Mouse (Mus musculus): Measurements from ENCODE around the gene Stx1a. TPM values are rescaled to one million over a fixed set of nuclear protein-coding genes. Genes with fewer than 3 reads are reported as not detected.
A peak's percentile ranks its signal among the peaks of the same experiment; 100 is the strongest.

Gene Stx1a
- polyA plus RNA-seq, 1 experiment: 10.5 TPM

- Histone ChIP-seq H3K4me1 (ENCODE audit: control insufficient read depth, insufficient read depth, low read length) (peaks cover 6% of the 10 kb centered on the region), H3K27me3 (ENCODE audit: control insufficient read depth, insufficient read depth, low read length, poor library complexity, severe bottlenecking) (no peaks in the 10 kb centered on the region), H3K9ac (ENCODE audit: low read depth, poor library complexity, severe bottlenecking) (peak overlapping the region; percentile 70), H3K4me3 (ENCODE audit: low read depth, low read length) (peak overlapping the region; percentile 84), H3K9me3 (replicated peaks; ENCODE audit: control insufficient read depth, insufficient read depth, low read length, poor library complexity, severe bottlenecking) (no peaks in the 10 kb centered on the region), H3K27ac (ENCODE audit: insufficient read depth, low read length) (peak overlapping the region; percentile 88), H3K36me3 (ENCODE audit: control insufficient read depth, insufficient read depth, low read length, poor library complexity, severe bottlenecking) (0 out of 2 replicates have a peak, but pooled peaks cover 2% of the 10 kb centered on the region)
- TF ChIP-seq POLR2A (IDR thresholded peaks at IDR 0.05; ENCODE audit: insufficient read depth, low read length) (peak; percentile 35), CTCF (IDR thresholded peaks at IDR 0.05; ENCODE audit: low read depth, low read length) (no peak)
Observed at GRCm38 (mm10) chr5:135009590-135010319, 13.5 kb upstream of the Stx1a start.

- TF ChIP-seq EP300 (IDR thresholded peaks at IDR 0.05; ENCODE audit: insufficient read depth, low read depth, low read length) (no peak), CTCF (IDR thresholded peaks at IDR 0.05; ENCODE audit: low read depth, low read length) (no peak), POLR2A (IDR thresholded peaks at IDR 0.05; ENCODE audit: insufficient read depth, low read length) (no peak)
- H3K27ac ChIP-seq (ENCODE audit: insufficient read depth, low read length): peak overlapping the region; percentile 4; the same call in 1 of the 2 replicates
Observed at GRCm38 (mm10) chr5:135010320-135010709, 13.0 kb upstream of the Stx1a start.

GRCm38 (mm10) chr5:135010841-135011743 lies 12.2 kb upstream of the Stx1a start:
- Histone ChIP-seq H3K36me3 (ENCODE audit: control insufficient read depth, insufficient read depth, low read length, poor library complexity, severe bottlenecking) (0 out of 2 replicates have a peak, but pooled peaks cover 2% of the 10 kb centered on the region), H3K4me1 (ENCODE audit: control insufficient read depth, insufficient read depth, low read length) (peaks cover 6% of the 10 kb centered on the region), H3K27ac (ENCODE audit: insufficient read depth, low read length) (peak overlapping the region; percentile 93), H3K9ac (ENCODE audit: low read depth, poor library complexity, severe bottlenecking) (peak overlapping the region; percentile 65), H3K9me3 (replicated peaks; ENCODE audit: control insufficient read depth, insufficient read depth, low read length, poor library complexity, severe bottlenecking) (no peaks in the 10 kb centered on the region), H3K27me3 (ENCODE audit: control insufficient read depth, insufficient read depth, low read length, poor library complexity, severe bottlenecking) (no peaks in the 10 kb centered on the region), H3K4me3 (ENCODE audit: low read depth, low read length) (peak overlapping the region; percentile 84)
- TF ChIP-seq EP300 (IDR thresholded peaks at IDR 0.05; ENCODE audit: insufficient read depth, low read depth, low read length): no peak
- TF ChIP-seq CTCF (IDR thresholded peaks at IDR 0.05; ENCODE audit: low read depth, low read length): no peak
- TF ChIP-seq POLR2A (IDR thresholded peaks at IDR 0.05; ENCODE audit: insufficient read depth, low read length): no peak

More at GRCm38 (mm10) chr5:135010320-135010709, 13.0 kb upstream of the Stx1a start:
- H3K4me1 ChIP-seq (ENCODE audit: control insufficient read depth, insufficient read depth, low read length): peaks cover 6% of the 10 kb centered on the region
- peak overlapping the region; percentile 84 for H3K4me3 ChIP-seq (ENCODE audit: low read depth, low read length)
- 0 out of 2 replicates have a peak, but pooled peaks cover 2% of the 10 kb centered on the region for H3K36me3 ChIP-seq (ENCODE audit: control insufficient read depth, insufficient read depth, low read length, poor library complexity, severe bottlenecking)
- no peaks in the 10 kb centered on the region for H3K9me3 ChIP-seq (replicated peaks; ENCODE audit: control insufficient read depth, insufficient read depth, low read length, poor library complexity, severe bottlenecking)
- no peaks in the 10 kb centered on the region for H3K27me3 ChIP-seq (ENCODE audit: control insufficient read depth, insufficient read depth, low read length, poor library complexity, severe bottlenecking)
- H3K9ac ChIP-seq (ENCODE audit: low read depth, poor library complexity, severe bottlenecking): peak overlapping the region; percentile 70

GRCm38 (mm10) chr5:135011809-135012613 lies 11.3 kb upstream of the Stx1a start:
- H3K4me3 ChIP-seq (ENCODE audit: low read depth, low read length): peak overlapping the region; percentile 52
- peaks cover 6% of the 10 kb centered on the region for H3K4me1 ChIP-seq (ENCODE audit: control insufficient read depth, insufficient read depth, low read length)
- TF ChIP-seq CTCF (IDR thresholded peaks at IDR 0.05; ENCODE audit: low read depth, low read length) (no peak), EP300 (IDR thresholded peaks at IDR 0.05; ENCODE audit: insufficient read depth, low read depth, low read length) (0 out of 2 replicates have a peak, but pooled peaks have one; percentile 25), POLR2A (IDR thresholded peaks at IDR 0.05; ENCODE audit: insufficient read depth, low read length) (no peak)
- peak overlapping the region; percentile 93 for H3K27ac ChIP-seq (ENCODE audit: insufficient read depth, low read length)
- 0 out of 2 replicates have a peak, but pooled peaks cover 2% of the 10 kb centered on the region for H3K36me3 ChIP-seq (ENCODE audit: control insufficient read depth, insufficient read depth, low read length, poor library complexity, severe bottlenecking)
- peak overlapping the region; percentile 65 for H3K9ac ChIP-seq (ENCODE audit: low read depth, poor library complexity, severe bottlenecking)
- H3K9me3 ChIP-seq (replicated peaks; ENCODE audit: control insufficient read depth, insufficient read depth, low read length, poor library complexity, severe bottlenecking): no peaks in the 10 kb centered on the region
- no peaks in the 10 kb centered on the region for H3K27me3 ChIP-seq (ENCODE audit: control insufficient read depth, insufficient read depth, low read length, poor library complexity, severe bottlenecking)

DNA sequence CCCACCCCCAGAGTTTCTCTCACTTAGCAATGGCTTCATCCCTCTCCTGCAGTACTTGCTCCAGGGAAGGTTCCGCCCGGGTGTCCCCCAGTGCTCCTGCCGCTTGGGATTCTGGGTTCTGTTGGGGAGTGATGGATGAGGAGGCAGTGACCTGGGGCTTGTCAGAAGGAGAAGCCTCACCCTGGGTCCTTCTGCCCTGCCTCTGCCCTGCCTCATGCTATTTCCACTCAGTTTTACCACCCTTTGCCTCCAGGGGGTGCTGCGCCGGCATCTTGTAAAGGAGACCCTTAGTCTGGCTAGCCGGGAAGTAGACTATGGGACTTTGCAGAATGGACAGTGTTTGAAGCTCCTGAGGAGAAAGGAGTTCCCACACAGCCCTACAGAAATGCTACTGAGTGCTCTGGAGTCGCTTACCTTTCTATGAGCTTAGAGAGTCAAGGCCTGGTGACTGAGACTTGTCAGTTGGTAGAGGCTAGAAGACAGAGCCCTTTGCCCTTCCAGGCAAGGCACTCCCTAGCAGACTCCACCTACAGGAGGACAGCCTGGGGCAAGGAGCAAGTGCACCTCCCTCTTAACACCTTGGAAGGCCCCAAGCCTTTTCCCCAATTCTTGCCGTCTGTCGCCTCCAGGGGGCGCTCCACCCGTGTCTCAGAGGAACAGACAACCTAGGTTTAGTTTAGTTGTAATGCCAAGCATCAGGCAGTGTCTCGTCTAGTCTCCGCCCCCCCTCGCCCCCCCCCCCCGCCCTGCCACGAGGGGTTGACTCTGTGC lies 10.4 kb upstream of the Stx1a start:
- Histone ChIP-seq H3K27ac (ENCODE audit: insufficient read depth, low read length) (peak overlapping the region; percentile 93), H3K9ac (ENCODE audit: low read depth, poor library complexity, severe bottlenecking) (peak overlapping the region; percentile 65), H3K27me3 (ENCODE audit: control insufficient read depth, insufficient read depth, low read length, poor library complexity, severe bottlenecking) (no peaks in the 10 kb centered on the region), H3K9me3 (replicated peaks; ENCODE audit: control insufficient read depth, insufficient read depth, low read length, poor library complexity, severe bottlenecking) (no peaks in the 10 kb centered on the region), H3K36me3 (ENCODE audit: control insufficient read depth, insufficient read depth, low read length, poor library complexity, severe bottlenecking) (0 out of 2 replicates have a peak, but pooled peaks cover 2% of the 10 kb centered on the region), H3K4me3 (ENCODE audit: low read depth, low read length) (peak overlapping the region; percentile 52), H3K4me1 (ENCODE audit: control insufficient read depth, insufficient read depth, low read length) (peaks cover 6% of the 10 kb centered on the region)
- TF ChIP-seq CTCF (IDR thresholded peaks at IDR 0.05; ENCODE audit: low read depth, low read length) (peak; percentile 89), EP300 (IDR thresholded peaks at IDR 0.05; ENCODE audit: insufficient read depth, low read depth, low read length) (peak; percentile 75; the same call in 1 of the 2 replicates), POLR2A (IDR thresholded peaks at IDR 0.05; ENCODE audit: insufficient read depth, low read length) (no peak)
